Mouse (Mus musculus) limb, embryonic 14.5 days (tissue): ENCODE measurements around the gene Kcnab3. TPM values are rescaled to one million over a fixed set of nuclear protein-coding genes. Genes with fewer than 3 reads are reported as not detected.

Experiments used
- ATAC-seq: fragments of 200-750 bp; cut with Nextera tagmentation; 2 replicates; pipeline ENCODE4 v1.8.0; 2017; ENCODE audit warnings: low read depth, moderate number of reproducible peaks, moderate TSS enrichment; ENCODE audit not compliant: low FRiP score
- DNase-seq: peaks from one replicate; pipeline ENCODE4 v3.0.0-alpha.2; 2015; ENCODE audit warnings: low spot score
- H3K27ac ChIP-seq: fragments of 300-500 bp; sonication (generic); replicated peaks from 2 replicates; pipeline ENCODE4 v1.5.1; 2014; ENCODE audit warnings: low read depth, mild to moderate bottlenecking, low read length, moderate library complexity, mixed read lengths
- H3K27me3 ChIP-seq: fragments of 300-500 bp; sonication (generic); 2 replicates; pipeline ENCODE4 v1.6.1; 2014; ENCODE audit warnings: low read length, mixed read lengths; ENCODE audit not compliant: control insufficient read depth, insufficient read depth
- H3K36me3 ChIP-seq: fragments of 300-500 bp; sonication (generic); 2 replicates; pipeline ENCODE4 v1.6.1; 2014; ENCODE audit warnings: mild to moderate bottlenecking, low read length, moderate library complexity, mixed read lengths; ENCODE audit not compliant: control insufficient read depth, insufficient read depth
- H3K4me1 ChIP-seq: fragments of 300-500 bp; sonication (generic); 2 replicates; pipeline ENCODE4 v1.6.1; 2014; ENCODE audit warnings: antibody characterized with exemption, low read length, mixed read lengths; ENCODE audit not compliant: control insufficient read depth, insufficient read depth
- H3K4me2 ChIP-seq: fragments of 300-500 bp; sonication (generic); replicated peaks from 2 replicates; pipeline ENCODE4 v1.6.1; 2014; ENCODE audit warnings: low read depth, mild to moderate bottlenecking, low read length, moderate library complexity; ENCODE audit not compliant: severe bottlenecking
- H3K4me3 ChIP-seq: fragments of 300-500 bp; sonication (generic); replicated peaks from 2 replicates; pipeline ENCODE4 v1.5.1; 2014; ENCODE audit warnings: low read length
- H3K9ac ChIP-seq: fragments of 300-500 bp; sonication (generic); 2 replicates; pipeline ENCODE4 v1.6.1; 2014; ENCODE audit warnings: mild to moderate bottlenecking, low read depth, low read length, moderate library complexity; ENCODE audit not compliant: severe bottlenecking
- H3K9me3 ChIP-seq: fragments of 300-500 bp; sonication (generic); 2 replicates; pipeline ENCODE4 v1.6.1; 2016; ENCODE audit warnings: low read length; ENCODE audit not compliant: control insufficient read depth
- POLR2A ChIP-seq: fragments of 200-500 bp; IDR thresholded peaks from 2 replicates; pipeline ENCODE4 v1.8.0; 2012; ENCODE audit warnings: inconsistent platforms, mild to moderate bottlenecking, moderate library complexity, borderline replicate concordance; ENCODE audit not compliant: insufficient read depth, insufficient read length; ENCODE audit errors: extremely low read depth
- WGBS: fragments of 180-500 bp; shearing (Covaris S2); extraction: QIAGEN DNeasy Blood & Tissue Kit; methylation state at CpG from one replicate; pipeline ENCODE4 v1.1.7; 2014; 5-methylcytosine and 5-hydroxymethylcytosine counted together
- polyA plus RNA-seq, 2 experiments: library from polyadenylated mRNA; depleted of rRNA in 1 of 2; stranded (reverse) in 1 of 2; unstranded in 1 of 2; fragments of >200 nt; fragmentation: Nextera tagmentation in 1 of 2; extraction: Ambion mirVana in 1 of 2; gene quantifications; 2 replicates each; pipeline versions ENCODE4 v1.2.1 to v1.2.3; 2012 to 2014

The Kcnab3 gene
- polyA plus RNA-seq, 2 experiments, result 2.2 to 4.1 TPM

- Histone ChIP-seq H3K9me3 (no peaks in the 10 kb centered on the region), H3K27ac (no peak overlapping the region), H3K27me3 (no peaks in the 10 kb centered on the region), H3K9ac (no peak overlapping the region), H3K4me1 (no peaks in the 10 kb centered on the region; the same call in 1 of the 2 replicates), H3K36me3 (peaks cover 39% of the 10 kb centered on the region), H3K4me2 (no peak overlapping the region), H3K4me3 (no peak overlapping the region)
- DNase-seq, result no peak
- no peak for ATAC-seq
- no peak for TF ChIP-seq POLR2A
- WGBS, result 82% methylated on average over 3 of the region's 3 CpGs
Measured at GRCm38 (mm10) chr11:69377766-69378165, 51.7 kb downstream of the Kcnab3 start.

- WGBS, result 78% methylated on average over 3 of the region's 3 CpGs
- Histone ChIP-seq H3K4me2 (no peak overlapping the region), H3K27ac (no peak overlapping the region), H3K9me3 (no peaks in the 10 kb centered on the region), H3K27me3 (no peaks in the 10 kb centered on the region), H3K4me3 (no peak overlapping the region), H3K4me1 (no peaks in the 10 kb centered on the region; the same call in 1 of the 2 replicates), H3K36me3 (peaks cover 21% of the 10 kb centered on the region; the same call in 1 of the 2 replicates), H3K9ac (no peak overlapping the region)
- no peak for DNase-seq
- no peak for TF ChIP-seq POLR2A
- ATAC-seq, result no peak
Measured at GRCm38 (mm10) chr11:69379600-69379999, 53.5 kb downstream of the Kcnab3 start.

GRCm38 (mm10) chr11:69381356-69381755, 55.3 kb downstream of the Kcnab3 start:
- Histone ChIP-seq H3K4me1 (no peaks in the 10 kb centered on the region; the same call in 1 of the 2 replicates), H3K9me3 (no peaks in the 10 kb centered on the region), H3K4me3 (no peak overlapping the region), H3K9ac (no peak overlapping the region), H3K27ac (no peak overlapping the region), H3K4me2 (no peak overlapping the region), H3K36me3 (peaks cover 16% of the 10 kb centered on the region; the same call in 1 of the 2 replicates), H3K27me3 (no peaks in the 10 kb centered on the region)
- ATAC-seq, result no peak
- WGBS, result 77% methylated on average over 6 of the region's 6 CpGs
- TF ChIP-seq POLR2A, result no peak
- DNase-seq, result no peak

Other genes with a start within 250 kb of the Kcnab3 start
- 199 and 224 TPM in 2 replicates for gene Vamp2, start 237.8 kb upstream of the Kcnab3 start, polyA plus RNA-seq (2012; rRNA removed)
- gene Vamp2, start 237.8 kb upstream of the Kcnab3 start, polyA plus RNA-seq (2014; fragmentation: Nextera tagmentation; extraction: Ambion mirVana), result 89.8 and 98.1 TPM in 2 replicates
- gene Per1, start 231.0 kb upstream of the Kcnab3 start, polyA plus RNA-seq (2012; rRNA removed), result 19.3 and 25.4 TPM in 2 replicates
- gene Per1, start 231.0 kb upstream of the Kcnab3 start, polyA plus RNA-seq (2014; fragmentation: Nextera tagmentation; extraction: Ambion mirVana), result 16.0 and 22.5 TPM in 2 replicates
- 1.1 and 1.4 TPM in 2 replicates for gene Hes7, start 205.9 kb upstream of the Kcnab3 start, polyA plus RNA-seq (2012; rRNA removed)
- 0.30 and 0.77 TPM in 2 replicates for gene Hes7, start 205.9 kb upstream of the Kcnab3 start, polyA plus RNA-seq (2014; fragmentation: Nextera tagmentation; extraction: Ambion mirVana)
- 1.1 and 1.4 TPM in 2 replicates for gene 9130213A22Rik, start 203.7 kb upstream of the Kcnab3 start, polyA plus RNA-seq (2012; rRNA removed)
- gene 9130213A22Rik, start 203.7 kb upstream of the Kcnab3 start, polyA plus RNA-seq (2014; fragmentation: Nextera tagmentation; extraction: Ambion mirVana), result 0.41 and 0.77 TPM in 2 replicates
- gene Aloxe3, start 200.4 kb upstream of the Kcnab3 start, polyA plus RNA-seq (2012; rRNA removed), result 1.6 TPM in 2 replicates
- gene Aloxe3, start 200.4 kb upstream of the Kcnab3 start, polyA plus RNA-seq (2014; fragmentation: Nextera tagmentation; extraction: Ambion mirVana), result 1.6 and 2.2 TPM in 2 replicates
- 0.24 and 0.26 TPM in 2 replicates for gene Alox12b, start 169.3 kb upstream of the Kcnab3 start, polyA plus RNA-seq (2012; rRNA removed)
- gene Alox12b, start 169.3 kb upstream of the Kcnab3 start, polyA plus RNA-seq (2014; fragmentation: Nextera tagmentation; extraction: Ambion mirVana), result 0.26 and 0.83 TPM in 2 replicates
- 0.04 and 0.06 TPM in 2 replicates for gene Alox8, start 128.4 kb upstream of the Kcnab3 start, polyA plus RNA-seq (2012; rRNA removed)
- gene Alox8, start 128.4 kb upstream of the Kcnab3 start, polyA plus RNA-seq (2014; fragmentation: Nextera tagmentation; extraction: Ambion mirVana), result 0.08 and 0.15 TPM in 2 replicates
- gene Gucy2e, start 89.2 kb upstream of the Kcnab3 start, polyA plus RNA-seq (2012; rRNA removed), result 0.09 and 0.14 TPM in 2 replicates
- gene Gucy2e, start 89.2 kb upstream of the Kcnab3 start, polyA plus RNA-seq (2014; fragmentation: Nextera tagmentation; extraction: Ambion mirVana), result 0.06 and 0.12 TPM in 2 replicates
- gene Cntrob, start 2.5 kb upstream of the Kcnab3 start, polyA plus RNA-seq (2012; rRNA removed), result 40.0 and 44.0 TPM in 2 replicates
- gene Cntrob, start 2.5 kb upstream of the Kcnab3 start, polyA plus RNA-seq (2014; fragmentation: Nextera tagmentation; extraction: Ambion mirVana), result 14.6 and 15.7 TPM in 2 replicates
- 92.7 and 93.7 TPM in 2 replicates for gene Trappc1, start 2.3 kb upstream of the Kcnab3 start, polyA plus RNA-seq (2012; rRNA removed)
- 138 and 144 TPM in 2 replicates for gene Trappc1, start 2.3 kb upstream of the Kcnab3 start, polyA plus RNA-seq (2014; fragmentation: Nextera tagmentation; extraction: Ambion mirVana)
- 10.5 and 12.2 TPM in 2 replicates for gene Rnf227, start 14.2 kb downstream of the Kcnab3 start, polyA plus RNA-seq (2012; rRNA removed)
- gene Rnf227, start 14.2 kb downstream of the Kcnab3 start, polyA plus RNA-seq (2014; fragmentation: Nextera tagmentation; extraction: Ambion mirVana), result 13.6 and 17.8 TPM in 2 replicates
- 425 and 497 TPM in 2 replicates for gene Chd3, start 43.1 kb downstream of the Kcnab3 start, polyA plus RNA-seq (2012; rRNA removed)
- 97.8 and 113 TPM in 2 replicates for gene Chd3, start 43.1 kb downstream of the Kcnab3 start, polyA plus RNA-seq (2014; fragmentation: Nextera tagmentation; extraction: Ambion mirVana)
- 127 and 131 TPM in 2 replicates for gene Naa38, start 69.2 kb downstream of the Kcnab3 start, polyA plus RNA-seq (2012; rRNA removed)
- 161 and 171 TPM in 2 replicates for gene Naa38, start 69.2 kb downstream of the Kcnab3 start, polyA plus RNA-seq (2014; fragmentation: Nextera tagmentation; extraction: Ambion mirVana)
- 29.5 and 32.7 TPM in 2 replicates for gene Cyb5d1, start 69.4 kb downstream of the Kcnab3 start, polyA plus RNA-seq (2012; rRNA removed)
- 22.3 and 27.3 TPM in 2 replicates for gene Cyb5d1, start 69.4 kb downstream of the Kcnab3 start, polyA plus RNA-seq (2014; fragmentation: Nextera tagmentation; extraction: Ambion mirVana)
- 17.0 and 23.7 TPM in 2 replicates for gene Tmem88, start 72.0 kb downstream of the Kcnab3 start, polyA plus RNA-seq (2012; rRNA removed)
- 18.7 and 18.9 TPM in 2 replicates for gene Tmem88, start 72.0 kb downstream of the Kcnab3 start, polyA plus RNA-seq (2014; fragmentation: Nextera tagmentation; extraction: Ambion mirVana)
- gene Kdm6b, start 87.4 kb downstream of the Kcnab3 start, polyA plus RNA-seq (2012; rRNA removed), result 23.7 and 27.5 TPM in 2 replicates
- 31.4 and 36.4 TPM in 2 replicates for gene Kdm6b, start 87.4 kb downstream of the Kcnab3 start, polyA plus RNA-seq (2014; fragmentation: Nextera tagmentation; extraction: Ambion mirVana)
- 4.5 and 4.7 TPM in 2 replicates for gene Dnah2, start 222.9 kb downstream of the Kcnab3 start, polyA plus RNA-seq (2012; rRNA removed)
- gene Dnah2, start 222.9 kb downstream of the Kcnab3 start, polyA plus RNA-seq (2014; fragmentation: Nextera tagmentation; extraction: Ambion mirVana), result 3.6 and 4.2 TPM in 2 replicates
- 57.6 and 78.1 TPM in 2 replicates for gene Efnb3, start 233.9 kb downstream of the Kcnab3 start, polyA plus RNA-seq (2012; rRNA removed)
- gene Efnb3, start 233.9 kb downstream of the Kcnab3 start, polyA plus RNA-seq (2014; fragmentation: Nextera tagmentation; extraction: Ambion mirVana), result 12.7 and 14.6 TPM in 2 replicates